Mouse (Mus musculus): Measurements from ENCODE around the gene Ccl8. TPM values are rescaled to one million over a fixed set of nuclear protein-coding genes. Genes with fewer than 3 reads are reported as not detected.

Ccl8 gene
- polyA plus RNA-seq, 2 experiments from 2014 or later: not detected

Other genes with a start within 250 kb of the Ccl8 start
- not detected for gene Asic2, start 146.7 kb upstream of the Ccl8 start, polyA plus RNA-seq (2017; shearing (Covaris generic))
- gene Ccl2, start 79.6 kb upstream of the Ccl8 start, polyA plus RNA-seq (2017; shearing (Covaris generic)): not detected
- not detected for gene Gm17268, start 76.6 kb upstream of the Ccl8 start, polyA plus RNA-seq (2017; shearing (Covaris generic))
- gene Ccl7, start 69.5 kb upstream of the Ccl8 start, polyA plus RNA-seq (2017; shearing (Covaris generic)): not detected
- gene Ccl11, start 57.4 kb upstream of the Ccl8 start, polyA plus RNA-seq (2017; shearing (Covaris generic)): not detected
- not detected for gene Ccl12, start 13.3 kb upstream of the Ccl8 start, polyA plus RNA-seq (2017; shearing (Covaris generic))
- gene Ccl1, start 190.5 kb downstream of the Ccl8 start, polyA plus RNA-seq (2017; shearing (Covaris generic)): 10 to 100 TPM in 1 of 2 experiments, 1 to 10 TPM in 1; 9.8 to 13.2 TPM